Mouse (Mus musculus) forebrain, embryonic 13.5 days (tissue): ENCODE data around the gene Hsf4. TPM values are rescaled to one million over a fixed set of nuclear protein-coding genes. Genes with fewer than 3 reads are reported as not detected.

ENCODE experiments used
- ATAC-seq: fragments of 200-750 bp; cut with Nextera tagmentation; 2 replicates; pipeline ENCODE4 v1.8.0; 2017
- H3K27ac ChIP-seq: fragments of 300-500 bp; sonication (generic); 2 replicates; pipeline ENCODE4 v1.5.1; 2015; ENCODE audit warnings: inconsistent platforms, mild to moderate bottlenecking, moderate library complexity
- H3K27me3 ChIP-seq: fragments of 300-500 bp; sonication (generic); 2 replicates; pipeline ENCODE4 v1.6.1; 2015; ENCODE audit warnings: mild to moderate bottlenecking, inconsistent platforms
- H3K36me3 ChIP-seq: fragments of 300-500 bp; sonication (generic); 2 replicates; pipeline ENCODE4 v1.6.1; 2015; ENCODE audit warnings: mild to moderate bottlenecking, inconsistent platforms; ENCODE audit not compliant: poor library complexity, severe bottlenecking
- H3K4me1 ChIP-seq: fragments of 300-500 bp; sonication (generic); 2 replicates; pipeline ENCODE4 v1.6.1; 2015; ENCODE audit warnings: inconsistent platforms
- H3K4me2 ChIP-seq: fragments of 300-500 bp; sonication (generic); 2 replicates; pipeline ENCODE4 v1.6.1; 2015; ENCODE audit warnings: inconsistent platforms, mild to moderate bottlenecking, moderate library complexity
- H3K4me3 ChIP-seq: fragments of 300-500 bp; sonication (generic); 2 replicates; pipeline ENCODE4 v1.5.1; 2015; ENCODE audit warnings: mild to moderate bottlenecking, inconsistent platforms
- H3K9ac ChIP-seq: fragments of 300-500 bp; sonication (generic); 2 replicates; pipeline ENCODE4 v1.6.1; 2015; ENCODE audit warnings: mild to moderate bottlenecking, inconsistent platforms
- H3K9me3 ChIP-seq: fragments of 300-500 bp; sonication (generic); replicated peaks from 2 replicates; pipeline ENCODE4 v1.6.1; 2016; ENCODE audit warnings: inconsistent platforms
- WGBS: fragments of 180-500 bp; shearing (Covaris S2); methylation state at CpG from one replicate; pipeline ENCODE4 v1.1.7; 2015; 5-methylcytosine and 5-hydroxymethylcytosine counted together
- polyA plus RNA-seq: library from polyadenylated mRNA; unstranded; fragments of >200 nt; fragmentation: Nextera tagmentation; extraction: Ambion mirVana; gene quantifications from 2 replicates; pipeline ENCODE4 v1.2.1, GENCODE M21; 2015

Gene Hsf4
- polyA plus RNA-seq, 1 experiment from 2014 or later, result 0.13 TPM

GRCm38 (mm10) chr8:105303396-105303795, 33.8 kb downstream of the Hsf4 start:
- WGBS, result 93% methylated on average over 8 of the region's 8 CpGs
- H3K36me3 ChIP-seq, result peaks cover 86% of the 10 kb centered on the region
- H3K9ac ChIP-seq, result no peak overlapping the region
- no peak overlapping the region for H3K4me2 ChIP-seq
- no peaks in the 10 kb centered on the region for H3K9me3 ChIP-seq
- no peak overlapping the region for H3K27ac ChIP-seq
- no peak for ATAC-seq
- peaks cover 29% of the 10 kb centered on the region for H3K4me1 ChIP-seq
- H3K27me3 ChIP-seq, result no peaks in the 10 kb centered on the region
- H3K4me3 ChIP-seq, result no peak overlapping the region

- Histone ChIP-seq H3K4me3 (no peak overlapping the region), H3K4me1 (peaks cover 24% of the 10 kb centered on the region), H3K9me3 (no peaks in the 10 kb centered on the region), H3K9ac (no peak overlapping the region), H3K27me3 (no peaks in the 10 kb centered on the region), H3K4me2 (no peak overlapping the region), H3K36me3 (peaks cover 88% of the 10 kb centered on the region), H3K27ac (no peak overlapping the region)
- WGBS, result 89% methylated on average over 9 of the region's 9 CpGs
- no peak for ATAC-seq
Observed at GRCm38 (mm10) chr8:105303874-105304273, 34.3 kb downstream of the Hsf4 start.

GRCm38 (mm10) chr8:105304325-105305210, 35.0 kb downstream of the Hsf4 start:
- Histone ChIP-seq H3K27ac (no peak overlapping the region), H3K4me3 (no peak overlapping the region), H3K27me3 (no peaks in the 10 kb centered on the region), H3K9ac (no peak overlapping the region), H3K4me2 (no peak overlapping the region), H3K9me3 (no peaks in the 10 kb centered on the region), H3K4me1 (peaks cover 19% of the 10 kb centered on the region), H3K36me3 (peaks cover 88% of the 10 kb centered on the region)
- peak; percentile 22; the same call in 1 of the 2 replicates for ATAC-seq
- 67% methylated on average over 9 of the region's 9 CpGs for WGBS

- H3K4me3 ChIP-seq, result no peak within 1 kb of the TSS
Observed at GRCm38 (mm10) chr8:105305211-105306145, 35.9 kb downstream of the Hsf4 start, which contains the start of gene Elmo3. Elmo3 (plus strand) TSS chr8:105305601.

GRCm38 (mm10) chr8:105306146-105306691, 36.6 kb downstream of the Hsf4 start:
- no peak overlapping the region for H3K27ac ChIP-seq
- peak; percentile 19 for ATAC-seq
- H3K9ac ChIP-seq, result peak overlapping the region; percentile 50; the same call in 1 of the 2 replicates
- peaks cover 81% of the 10 kb centered on the region for H3K36me3 ChIP-seq
- no peaks in the 10 kb centered on the region for H3K9me3 ChIP-seq
- no peak overlapping the region for H3K4me3 ChIP-seq
- peak overlapping the region; percentile 47 for H3K4me2 ChIP-seq
- WGBS, result 62% methylated on average over 5 of the region's 5 CpGs
- H3K4me1 ChIP-seq, result peaks cover 16% of the 10 kb centered on the region
- no peaks in the 10 kb centered on the region for H3K27me3 ChIP-seq

More at GRCm38 (mm10) chr8:105305211-105306145, 35.9 kb downstream of the Hsf4 start, which contains the start of gene Elmo3:
- Histone ChIP-seq H3K4me2 (peak within 1 kb of the TSS; percentile 47), H3K27me3 (no peaks in the 10 kb centered on the region), H3K9me3 (no peaks in the 10 kb centered on the region), H3K27ac (no peak within 1 kb of the TSS), H3K4me1 (peaks cover 16% of the 10 kb centered on the region), H3K9ac (peak within 1 kb of the TSS; percentile 50), H3K36me3 (peaks cover 87% of the 10 kb centered on the region)
- peak; percentile 50 for ATAC-seq
- 9% methylated on average over 29 of the region's 30 CpGs for WGBS

- peaks cover 16% of the 10 kb centered on the region for H3K4me1 ChIP-seq
- H3K9ac ChIP-seq, result no peak overlapping the region
- H3K9me3 ChIP-seq, result no peaks in the 10 kb centered on the region
- H3K36me3 ChIP-seq, result peaks cover 81% of the 10 kb centered on the region
- H3K27ac ChIP-seq, result no peak overlapping the region
- WGBS, result 94% methylated on average over 13 of the region's 13 CpGs
- H3K27me3 ChIP-seq, result no peaks in the 10 kb centered on the region
- no peak for ATAC-seq
- no peak overlapping the region for H3K4me3 ChIP-seq
- H3K4me2 ChIP-seq, result no peak overlapping the region
Observed at GRCm38 (mm10) chr8:105307670-105308069, 38.1 kb downstream of the Hsf4 start.

GRCm38 (mm10) chr8:105308428-105308827, 38.8 kb downstream of the Hsf4 start:
- WGBS, result 95% methylated on average over 10 of the region's 10 CpGs
- H3K4me3 ChIP-seq, result no peak overlapping the region
- peaks cover 16% of the 10 kb centered on the region for H3K4me1 ChIP-seq
- peaks cover 81% of the 10 kb centered on the region for H3K36me3 ChIP-seq
- no peak for ATAC-seq
- no peaks in the 10 kb centered on the region for H3K27me3 ChIP-seq
- H3K27ac ChIP-seq, result no peak overlapping the region
- no peak overlapping the region for H3K9ac ChIP-seq
- no peaks in the 10 kb centered on the region for H3K9me3 ChIP-seq
- no peak overlapping the region for H3K4me2 ChIP-seq

GRCm38 (mm10) chr8:105309142-105309847, 39.7 kb downstream of the Hsf4 start:
- H3K9ac ChIP-seq, result no peak overlapping the region
- H3K4me3 ChIP-seq, result no peak overlapping the region
- H3K36me3 ChIP-seq, result peaks cover 81% of the 10 kb centered on the region
- whole genome bisulfite sequencing, result 86% methylated on average over 15 of the region's 15 CpGs
- no peaks in the 10 kb centered on the region for H3K27me3 ChIP-seq
- ATAC-seq, result no peak
- H3K4me2 ChIP-seq, result no peak overlapping the region
- no peaks in the 10 kb centered on the region for H3K9me3 ChIP-seq
- peaks cover 16% of the 10 kb centered on the region for H3K4me1 ChIP-seq
- H3K27ac ChIP-seq, result no peak overlapping the region

GRCm38 (mm10) chr8:105310118-105310517, 40.5 kb downstream of the Hsf4 start:
- H3K36me3 ChIP-seq, result peaks cover 82% of the 10 kb centered on the region
- no peak overlapping the region for H3K4me2 ChIP-seq
- no peak overlapping the region for H3K9ac ChIP-seq
- ATAC-seq, result no peak
- no peak overlapping the region for H3K27ac ChIP-seq
- H3K9me3 ChIP-seq, result no peaks in the 10 kb centered on the region
- H3K4me1 ChIP-seq, result peaks cover 12% of the 10 kb centered on the region
- 94% methylated on average over 8 of the region's 8 CpGs for WGBS
- no peak overlapping the region for H3K4me3 ChIP-seq
- H3K27me3 ChIP-seq, result no peaks in the 10 kb centered on the region

GRCm38 (mm10) chr8:105311718-105312117, 42.1 kb downstream of the Hsf4 start:
- no peak for ATAC-seq
- H3K27me3 ChIP-seq, result no peaks in the 10 kb centered on the region
- H3K9ac ChIP-seq, result no peak overlapping the region
- H3K4me2 ChIP-seq, result no peak overlapping the region
- no peaks in the 10 kb centered on the region for H3K4me1 ChIP-seq
- H3K4me3 ChIP-seq, result no peak overlapping the region
- peaks cover 88% of the 10 kb centered on the region for H3K36me3 ChIP-seq
- WGBS, result 90% methylated on average over 1 of the region's 1 CpGs
- H3K27ac ChIP-seq, result no peak overlapping the region
- H3K9me3 ChIP-seq, result no peaks in the 10 kb centered on the region

- Histone ChIP-seq H3K27me3 (no peaks in the 10 kb centered on the region), H3K4me3 (no peak overlapping the region), H3K36me3 (peaks cover 87% of the 10 kb centered on the region), H3K4me2 (no peak overlapping the region), H3K9me3 (no peaks in the 10 kb centered on the region), H3K4me1 (no peaks in the 10 kb centered on the region), H3K9ac (no peak overlapping the region), H3K27ac (no peak overlapping the region)
- 92% methylated on average over 8 of the region's 8 CpGs for WGBS
- ATAC-seq, result no peak
Observed at GRCm38 (mm10) chr8:105312891-105313481, 43.4 kb downstream of the Hsf4 start.
